Mouse (Mus musculus) spleen, adult 10 weeks (tissue): ENCODE results near the gene Sez6. TPM values are rescaled to one million over a fixed set of nuclear protein-coding genes. Genes with fewer than 3 reads are reported as not detected.

Experiments used
- polyA plus RNA-seq: library from polyadenylated mRNA; stranded (reverse); fragments of 350-450 nt; fragmentation: Illumina TruSeq; extraction: RNeasy Lipid Tissue Mini Kit (QIAGEN cat#74804); gene quantifications from one replicate; pipeline ENCODE4 v1.2.3, GENCODE M21; 2015; ENCODE audit warnings: low replicate concordance; ENCODE audit not compliant: insufficient read depth

Gene Sez6
- not detected for polyA plus RNA-seq

DNA sequence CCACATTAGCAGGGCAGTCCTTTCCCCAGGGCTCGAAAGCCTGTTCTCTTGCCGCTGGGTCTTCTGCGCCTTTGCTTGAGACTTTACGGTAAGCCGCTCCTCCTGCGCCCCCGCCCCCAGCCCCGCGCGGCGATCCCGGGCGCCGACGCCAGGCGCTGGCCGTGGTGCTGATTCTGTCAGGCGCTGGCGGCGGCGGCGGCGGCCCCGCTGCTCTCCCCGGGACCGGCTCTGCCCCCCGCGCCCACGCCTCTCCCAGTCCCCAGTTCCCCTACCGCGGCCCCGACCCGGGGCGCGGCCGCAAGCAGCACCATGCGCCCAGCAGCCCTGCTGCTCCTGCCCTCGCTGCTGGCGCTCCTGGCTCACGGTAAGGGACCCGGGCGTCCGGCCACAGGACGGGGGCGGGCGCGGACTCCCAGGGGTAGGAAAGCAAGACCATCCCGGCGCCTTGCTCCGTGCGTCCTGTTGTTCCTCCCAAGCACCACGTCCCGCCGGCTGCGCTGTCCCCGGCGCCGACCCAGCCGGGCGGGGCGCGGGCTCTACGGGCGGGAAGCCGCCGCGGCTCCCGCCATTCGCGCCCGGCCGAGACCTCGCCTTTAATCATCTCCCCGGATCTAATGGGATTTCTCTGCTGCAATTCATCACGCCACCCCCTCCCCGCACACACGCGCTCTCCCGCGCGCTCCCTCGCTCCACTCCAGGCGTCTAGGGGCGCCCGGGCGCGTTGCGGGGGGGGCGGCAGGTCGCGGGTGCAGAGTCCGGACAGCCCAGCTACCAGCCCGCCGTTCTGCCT, at the start of gene Sez6:
Gene Sez6, plus strand, starts transcription at position 50 of the 790 bp plus-strand sequence.

DNA sequence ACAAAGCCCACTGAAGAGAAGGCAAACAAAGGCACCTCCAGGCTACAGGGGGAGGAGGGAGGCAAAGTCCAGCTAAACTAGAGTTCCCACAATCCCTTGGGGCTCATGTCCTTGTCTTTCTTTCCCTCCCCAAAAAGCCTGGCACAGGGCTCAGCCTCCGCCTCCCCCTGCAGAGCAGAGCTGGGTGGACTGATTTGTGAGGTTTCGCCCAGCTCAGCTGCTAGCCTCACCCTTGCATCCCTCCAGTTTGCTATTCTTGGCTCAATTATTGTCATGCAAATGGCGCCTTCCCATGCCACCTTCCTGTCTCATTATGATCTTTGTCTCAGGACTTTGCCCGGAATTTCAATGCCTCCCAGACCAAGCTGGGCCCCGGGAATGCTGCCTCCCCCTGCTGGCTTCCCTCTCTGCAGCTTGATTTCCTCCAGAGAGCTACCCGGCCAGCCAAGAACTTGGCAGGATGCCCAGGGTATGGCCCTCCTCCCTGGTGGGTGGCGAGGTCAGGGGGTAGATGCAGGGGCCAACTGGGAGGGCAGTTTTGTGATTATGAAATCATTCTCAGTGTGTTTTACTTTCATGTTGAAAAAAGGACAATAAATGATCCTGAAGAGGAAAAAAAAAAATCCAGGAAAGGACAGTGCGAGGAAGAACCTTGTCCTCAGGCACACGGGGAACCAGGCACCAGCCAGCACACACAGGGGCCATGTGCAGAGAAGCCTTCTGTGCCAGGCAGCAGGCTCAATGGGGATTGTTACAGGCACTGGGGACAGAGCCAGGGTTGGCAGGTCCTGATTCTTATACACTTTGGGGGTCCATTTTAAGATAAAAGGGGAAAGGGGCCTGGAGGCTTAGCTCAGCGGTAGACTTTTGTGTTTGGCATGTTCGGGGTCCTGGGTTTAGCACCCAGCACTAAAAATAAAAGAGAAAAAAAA, 36.5 kb upstream of the Sez6 start, which contains the start of gene Pipox:
Gene Pipox, minus strand, starts transcription at position 310 of the 932 bp plus-strand sequence.

GRCm38 (mm10) chr11:77982441-77982905, 51.9 kb downstream of the Sez6 start, which contains the start of gene Phf12:
TSS of gene Phf12 (plus strand) at chr11:77982754.

Other genes with a start within 250 kb of the Sez6 start
- gene Nufip2, start 244.6 kb upstream of the Sez6 start, polyA plus RNA-seq = 80.8 TPM
- not detected for gene Cryba1, start 205.5 kb upstream of the Sez6 start, polyA plus RNA-seq
- gene Myo18a, start 167.6 kb upstream of the Sez6 start, polyA plus RNA-seq = 16.4 TPM
- not detected for gene Gm10277, start 143.1 kb upstream of the Sez6 start, polyA plus RNA-seq
- gene Pipox, start 36.7 kb upstream of the Sez6 start, polyA plus RNA-seq = 2.0 TPM
- 69.1 TPM for gene Phf12, start 52.0 kb downstream of the Sez6 start, polyA plus RNA-seq
- 2.9 TPM for gene Dhrs13, start 101.5 kb downstream of the Sez6 start, polyA plus RNA-seq
- 16.3 TPM for gene Flot2, start 107.1 kb downstream of the Sez6 start, polyA plus RNA-seq
- gene Eral1, start 149.6 kb downstream of the Sez6 start, polyA plus RNA-seq = 17.6 TPM
- 7.8 TPM for gene Fam222b, start 163.9 kb downstream of the Sez6 start, polyA plus RNA-seq
- gene Traf4, start 234.8 kb downstream of the Sez6 start, polyA plus RNA-seq = 3.6 TPM
- gene Nek8, start 245.9 kb downstream of the Sez6 start, polyA plus RNA-seq = 16.1 TPM
- 8.4 TPM for gene Tlcd1, start 245.9 kb downstream of the Sez6 start, polyA plus RNA-seq